Mouse (Mus musculus) liver, adult 2 months (tissue): Measurements from ENCODE around the gene Prdx5. TPM values are rescaled to one million over a fixed set of nuclear protein-coding genes. Genes with fewer than 3 reads are reported as not detected.
A peak's percentile ranks its signal among the peaks of the same experiment; 100 is the strongest.

Experiments used
- DNase-seq: peaks from one replicate; pipeline ENCODE4 v3.0.0-alpha.2; 2011; ENCODE audit warnings: low read depth, low spot score; ENCODE audit errors: extremely low read depth
- H3K27ac ChIP-seq: fragments of 200-500 bp; replicated peaks from 2 replicates; pipeline ENCODE4 v1.5.1; 2012; ENCODE audit warnings: low read depth, mild to moderate bottlenecking, control low read depth, inconsistent platforms, low read length; ENCODE audit not compliant: insufficient read depth
- H3K27me3 ChIP-seq: fragments of 200-500 bp; 2 replicates; pipeline ENCODE4 v1.6.1; 2012; ENCODE audit warnings: mild to moderate bottlenecking, moderate library complexity, low read length, inconsistent platforms; ENCODE audit not compliant: control insufficient read depth, insufficient read depth
- H3K36me3 ChIP-seq: fragments of 200-500 bp; 2 replicates; pipeline ENCODE4 v1.6.1; 2012; ENCODE audit warnings: low read length, inconsistent platforms; ENCODE audit not compliant: control insufficient read depth, insufficient read depth
- H3K4me1 ChIP-seq: fragments of 200-500 bp; 2 replicates; pipeline ENCODE4 v1.6.1; 2011; ENCODE audit warnings: low read length; ENCODE audit not compliant: control insufficient read depth, insufficient read depth
- H3K4me3 ChIP-seq: fragments of 200-500 bp; 2 replicates; pipeline ENCODE4 v1.5.1; 2011; ENCODE audit warnings: low read depth, mild to moderate bottlenecking, control low read depth, low read length, moderate library complexity; ENCODE audit not compliant: insufficient read depth
- H3K79me2 ChIP-seq: fragments of 200-500 bp; 2 replicates; pipeline ENCODE4 v1.6.1; 2012; ENCODE audit warnings: inconsistent platforms, mild to moderate bottlenecking, low read length, moderate library complexity; ENCODE audit not compliant: control insufficient read depth, insufficient read depth
- H3K9ac ChIP-seq: fragments of 200-500 bp; 2 replicates; pipeline ENCODE4 v1.6.1; 2012; ENCODE audit warnings: low read depth, mild to moderate bottlenecking, control low read depth, inconsistent platforms, low read length
- CTCF ChIP-seq: fragments of 200-500 bp; IDR thresholded peaks from 2 replicates; pipeline ENCODE4 v1.5.1; 2011; ENCODE audit warnings: low read depth, low read length, control low read depth
- POLR2A ChIP-seq: fragments of 200-500 bp; IDR thresholded peaks from 2 replicates; pipeline ENCODE4 v1.6.1; 2011; ENCODE audit warnings: low read length, control low read depth; ENCODE audit not compliant: insufficient read depth; ENCODE audit errors: extremely low read depth
- WGBS: fragments of 180-500 bp; shearing (Covaris S2); methylation state at CpG from one replicate; pipeline ENCODE4 v1.1.7; 2018; 5-methylcytosine and 5-hydroxymethylcytosine counted together
- polyA plus RNA-seq: library from polyadenylated mRNA; depleted of rRNA; stranded (reverse); fragments of >200 nt; gene quantifications from 2 replicates; pipeline ENCODE4 v1.2.3, GENCODE M21; 2012
- total RNA-seq: library from RNA; depleted of rRNA; stranded (reverse); fragments of >200 nt; gene quantifications from 2 replicates; pipeline ENCODE4 v1.2.3, GENCODE M21; 2014

The Prdx5 gene
- total and polyA plus RNA-seq, 2 experiments = 364 to 615 TPM

GRCm38 (mm10) chr19:6951994-6952711 lies 42.2 kb upstream of the Prdx5 start:
- TF ChIP-seq CTCF = no peak
- TF ChIP-seq POLR2A = 0 out of 2 replicates have a peak, but pooled peaks have one; percentile 40
- H3K4me1 ChIP-seq = peaks cover 11% of the 10 kb centered on the region
- under 1% methylated on average over 31 of the region's 31 CpGs for WGBS
- H3K9ac ChIP-seq = peak overlapping the region; percentile 82
- H3K4me3 ChIP-seq = peak overlapping the region; percentile 67
- no peaks in the 10 kb centered on the region for H3K79me2 ChIP-seq
- no peaks in the 10 kb centered on the region for H3K36me3 ChIP-seq
- peak overlapping the region; percentile 98 for H3K27ac ChIP-seq
- DNase-seq = peak; percentile 88
- H3K27me3 ChIP-seq = no peaks in the 10 kb centered on the region

GRCm38 (mm10) chr19:6951381-6951968 lies 41.6 kb upstream of the Prdx5 start:
- TF ChIP-seq CTCF = no peak
- TF ChIP-seq POLR2A = peak; percentile 59
- WGBS = under 1% methylated on average over 35 of the region's 35 CpGs

GRCm38 (mm10) chr19:6950613-6951153 lies 40.8 kb upstream of the Prdx5 start:
- Histone ChIP-seq H3K36me3 (no peaks in the 10 kb centered on the region), H3K27ac (peak overlapping the region; percentile 77), H3K27me3 (no peaks in the 10 kb centered on the region), H3K9ac (peak overlapping the region; percentile 74), H3K4me3 (peak overlapping the region; percentile 72), H3K79me2 (no peaks in the 10 kb centered on the region), H3K4me1 (peaks cover 11% of the 10 kb centered on the region)
- DNase-seq = peak; percentile 72
- under 1% methylated on average over 28 of the region's 28 CpGs for WGBS
- 0 out of 2 replicates have a peak, but pooled peaks have one; percentile 46 for TF ChIP-seq POLR2A
- TF ChIP-seq CTCF = no peak

More at GRCm38 (mm10) chr19:6951381-6951968, 41.6 kb upstream of the Prdx5 start:
- peak; percentile 96 for DNase-seq
- Histone ChIP-seq H3K27ac (peak overlapping the region; percentile 98), H3K9ac (peak overlapping the region; percentile 82), H3K27me3 (no peaks in the 10 kb centered on the region), H3K4me3 (peak overlapping the region; percentile 72), H3K36me3 (no peaks in the 10 kb centered on the region), H3K79me2 (no peaks in the 10 kb centered on the region), H3K4me1 (peaks cover 11% of the 10 kb centered on the region)

- no peaks in the 10 kb centered on the region for H3K27me3 ChIP-seq
- H3K36me3 ChIP-seq = no peaks in the 10 kb centered on the region
- H3K79me2 ChIP-seq = no peaks in the 10 kb centered on the region
- H3K4me1 ChIP-seq = peaks cover 11% of the 10 kb centered on the region
- H3K27ac ChIP-seq = no peak overlapping the region
- TF ChIP-seq CTCF (no peak), POLR2A (no peak)
- DNase-seq = no peak
- H3K9ac ChIP-seq = no peak overlapping the region
- whole genome bisulfite sequencing = 68% methylated on average over 5 of the region's 5 CpGs
- H3K4me3 ChIP-seq = no peak overlapping the region
Observed at GRCm38 (mm10) chr19:6949951-6950350, 40.0 kb upstream of the Prdx5 start.

GRCm38 (mm10) chr19:6949532-6949931 lies 39.6 kb upstream of the Prdx5 start:
- peaks cover 11% of the 10 kb centered on the region for H3K4me1 ChIP-seq
- 93% methylated on average over 5 of the region's 5 CpGs for WGBS

More at GRCm38 (mm10) chr19:6949532-6949931, 39.6 kb upstream of the Prdx5 start:
- Histone ChIP-seq H3K27ac (no peak overlapping the region), H3K27me3 (no peaks in the 10 kb centered on the region), H3K79me2 (no peaks in the 10 kb centered on the region), H3K9ac (no peak overlapping the region), H3K36me3 (no peaks in the 10 kb centered on the region), H3K4me3 (no peak overlapping the region)
- DNase-seq = no peak
- TF ChIP-seq CTCF (no peak), POLR2A (no peak)
